Mouse (Mus musculus) heart, postnatal 10 days (tissue): Measurements from ENCODE around the gene Cntnap2. TPM values are rescaled to one million over a fixed set of nuclear protein-coding genes. Genes with fewer than 3 reads are reported as not detected.
A peak's percentile ranks its signal among the peaks of the same experiment; 100 is the strongest.
"Not testable (repeated sequence)": the region's sequence is repeated elsewhere in the genome, so short reads cannot be mapped to it uniquely, and the experiment has no call there.

ENCODE experiments used
- DNase-seq, 2 experiments: peaks; one replicate each; pipeline ENCODE4 v3.0.0; 2021
- intact Hi-C: fragments of 180-260 bp; cut with DNase I; formaldehyde crosslinking; loops from one replicate; pipeline ENCODE4 v1.15.1; 2025
- total RNA-seq, 2 experiments: library from RNA; stranded (reverse); gene quantifications; 2 replicates each; pipeline ENCODE4 v1.2.3; 2021

Gene Cntnap2
- total RNA-seq, 2 experiments from 2014 or later, result 0.12 TPM; not detected in 1

- intact Hi-C loops, result no loop called here
- DNase-seq, result no peak
These were observed 2220.0 kb downstream of the Cntnap2 start for GRCm38 (mm10) chr6:47279183-47279582.

GRCm38 (mm10) chr6:47281584-47281983 lies 2222.4 kb downstream of the Cntnap2 start:
- DNase-seq, result no peak
- intact Hi-C loops, result no loop called here

- intact Hi-C loops, result no loop called here
These were observed 2225.6 kb downstream of the Cntnap2 start for GRCm38 (mm10) chr6:47284794-47285193.

GRCm38 (mm10) chr6:47285742-47286141 lies 2226.6 kb downstream of the Cntnap2 start:
- intact Hi-C loops, result no loop called here
- no peak for DNase-seq

More at GRCm38 (mm10) chr6:47284794-47285193, 2225.6 kb downstream of the Cntnap2 start:
- no peak for DNase-seq

GRCm38 (mm10) chr6:47286247-47286967 lies 2227.2 kb downstream of the Cntnap2 start:
- intact Hi-C loops, DNase-seq: not testable (repeated sequence)

- intact Hi-C loops, result no loop called here
- DNase-seq, result no peak
These were observed 2228.6 kb downstream of the Cntnap2 start for GRCm38 (mm10) chr6:47287722-47288121.

- intact Hi-C loops, result no loop called here
- DNase-seq, result no peak
These were observed 2232.8 kb downstream of the Cntnap2 start for GRCm38 (mm10) chr6:47291973-47292372.

GRCm38 (mm10) chr6:47292437-47292836 lies 2233.3 kb downstream of the Cntnap2 start:
- intact Hi-C loops, result no loop called here
- DNase-seq, result no peak

- intact Hi-C loops, result no loop called here
- no peak for DNase-seq
These were observed 2235.3 kb downstream of the Cntnap2 start for GRCm38 (mm10) chr6:47294433-47294832.

- intact Hi-C loops, result no loop called here
- DNase-seq, result no peak
These were observed 2245.8 kb downstream of the Cntnap2 start for GRCm38 (mm10) chr6:47304848-47305490.

- DNase-seq, result no peak
- intact Hi-C loops, result no loop called here
These were observed 2247.1 kb downstream of the Cntnap2 start for GRCm38 (mm10) chr6:47306065-47306798.

- DNase-seq, result no peak
These were observed 2247.8 kb downstream of the Cntnap2 start for GRCm38 (mm10) chr6:47306954-47307353.

GRCm38 (mm10) chr6:47314507-47315334 lies 2255.6 kb downstream of the Cntnap2 start:
- intact Hi-C loops, result loop anchor here (5.0 to 10.0 kb wide), 5 partner anchors 78 to 318 kb away; partner anchors contain the start of gene Cul1
- DNase-seq, result peak in 1 of 2 experiments; percentile 31

More at GRCm38 (mm10) chr6:47306954-47307353, 2247.8 kb downstream of the Cntnap2 start:
- intact Hi-C loops, result no loop called here

GRCm38 (mm10) chr6:47315454-47315853 lies 2256.3 kb downstream of the Cntnap2 start:
- DNase-seq, result no peak
- intact Hi-C loops, result loop anchor here (5.0 to 10.0 kb wide), 3 partner anchors 77 to 199 kb away; partner anchors contain the start of gene Cul1

- intact Hi-C loops, result loop anchor here (5.0 to 10.0 kb wide), 3 partner anchors 75 to 198 kb away; partner anchors contain the start of gene Cul1
- DNase-seq, result no peak
These were observed 2258.1 kb downstream of the Cntnap2 start for GRCm38 (mm10) chr6:47317253-47317652.

- intact Hi-C loops, result loop anchor here (5.0 to 10.0 kb wide), 3 partner anchors 74 to 196 kb away; partner anchors contain the start of gene Cul1
These were observed 2259.5 kb downstream of the Cntnap2 start for GRCm38 (mm10) chr6:47318705-47319104.

GRCm38 (mm10) chr6:47319309-47319983 lies 2260.3 kb downstream of the Cntnap2 start:
- intact Hi-C loops, result loop anchor here (5.0 to 10.0 kb wide), 3 partner anchors 73 to 195 kb away; partner anchors contain the start of gene Cul1

More at GRCm38 (mm10) chr6:47318705-47319104, 2259.5 kb downstream of the Cntnap2 start:
- DNase-seq, result peak; percentile 20 to 34

GRCm38 (mm10) chr6:47323169-47323835 lies 2264.1 kb downstream of the Cntnap2 start:
- DNase-seq, result no peak
- intact Hi-C loops, result no loop called here

More at GRCm38 (mm10) chr6:47319309-47319983, 2260.3 kb downstream of the Cntnap2 start:
- no peak for DNase-seq

- intact Hi-C loops, result no loop called here
- DNase-seq, result no peak
These were observed 2264.7 kb downstream of the Cntnap2 start for GRCm38 (mm10) chr6:47323886-47324285.
